Mouse (Mus musculus): Measurements from ENCODE around the gene Sec1. TPM values are rescaled to one million over a fixed set of nuclear protein-coding genes. Genes with fewer than 3 reads are reported as not detected.
A peak's percentile ranks its signal among the peaks of the same experiment; 100 is the strongest.

The Sec1 gene
- polyA plus RNA-seq, 1 experiment: 0.41 TPM

DNA sequence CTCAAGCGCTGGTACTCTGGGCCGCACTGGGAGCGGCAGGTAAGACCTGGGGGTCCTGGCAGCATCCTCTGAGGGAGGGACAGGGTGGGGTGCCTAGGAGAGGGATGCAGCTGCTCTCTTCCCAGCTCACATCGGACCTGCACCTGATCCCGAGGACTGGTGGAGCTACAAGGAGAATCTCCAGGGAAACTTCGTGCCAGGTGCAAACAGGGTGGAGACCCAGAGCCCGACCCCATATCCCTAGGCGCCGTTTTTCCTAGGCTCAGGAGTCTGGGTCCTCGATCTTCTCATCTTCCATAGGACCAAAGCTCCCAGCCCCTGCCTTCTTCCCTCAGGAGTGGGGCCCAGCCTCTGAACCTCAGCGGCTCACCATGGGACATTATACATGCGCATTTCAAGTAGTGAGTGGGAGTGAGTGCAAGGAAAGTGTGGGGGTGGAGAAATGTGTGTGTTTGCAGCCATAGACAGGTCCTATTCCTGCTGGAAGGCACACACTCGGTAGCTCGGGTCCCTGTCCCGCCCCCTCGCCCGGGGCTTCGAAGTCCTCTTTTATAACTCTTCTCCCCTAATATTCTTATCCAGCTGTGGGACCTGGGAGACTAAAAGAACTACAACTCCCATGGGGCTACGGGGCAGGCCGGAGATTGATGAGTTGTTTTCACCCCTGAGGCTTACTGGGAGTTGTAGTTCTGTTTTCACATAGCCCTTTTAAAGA lies 6.3 kb upstream of the Sec1 start:
- peaks cover 16% of the 10 kb centered on the region for H3K27me3 ChIP-seq (ENCODE audit: control insufficient read depth, insufficient read depth, insufficient read length)
- peak overlapping the region; percentile 69 for H3K4me2 ChIP-seq (ENCODE audit: low read depth)
- H3K36me3 ChIP-seq (ENCODE audit: control insufficient read depth, insufficient read depth): no peaks in the 10 kb centered on the region
- peak overlapping the region; percentile 8 for H3K4me3 ChIP-seq
- no peak overlapping the region for H3ac ChIP-seq (ENCODE audit: control insufficient read depth, insufficient read length)
- no peaks in the 10 kb centered on the region for H3K79me2 ChIP-seq (ENCODE audit: control insufficient read depth, insufficient read depth)
- TF ChIP-seq USF1 (IDR thresholded peaks at IDR 0.05; ENCODE audit: low read depth) (no peak), POLR2A (IDR thresholded peaks at IDR 0.05; ENCODE audit: insufficient read length, low read depth) (no peak), TCF3 (IDR thresholded peaks at IDR 0.05; ENCODE audit: insufficient read length, low read depth) (no peak), SRF (IDR thresholded peaks at IDR 0.05; ENCODE audit: control insufficient read depth, insufficient read length, low read depth) (no peak), REST (IDR thresholded peaks at IDR 0.05; ENCODE audit: insufficient read depth, insufficient read length) (no peak), MYOG (IDR thresholded peaks at IDR 0.05; ENCODE audit: control insufficient read depth in 1 of 3, insufficient read depth in 1 of 3, insufficient read length in 2 of 3, low read depth in 2 of 3) (no peak), TCF12 (IDR thresholded peaks at IDR 0.05; ENCODE audit: insufficient read depth, poor library complexity, severe bottlenecking) (no peak), E2F4 (IDR thresholded peaks at IDR 0.05; ENCODE audit: insufficient read depth) (no peak), MYOD1 (IDR thresholded peaks at IDR 0.05; ENCODE audit: control insufficient read depth in 1 of 3, insufficient read length in 2 of 3, low read depth in 2 of 3) (no peak), POLR2AphosphoS2 (IDR thresholded peaks at IDR 0.05; ENCODE audit: insufficient read length, low read depth) (no peak), MAX (IDR thresholded peaks at IDR 0.05; ENCODE audit: low read depth) (no peak), CEBPB (IDR thresholded peaks at IDR 0.05; ENCODE audit: insufficient read depth, poor library complexity, severe bottlenecking) (no peak)

DNA sequence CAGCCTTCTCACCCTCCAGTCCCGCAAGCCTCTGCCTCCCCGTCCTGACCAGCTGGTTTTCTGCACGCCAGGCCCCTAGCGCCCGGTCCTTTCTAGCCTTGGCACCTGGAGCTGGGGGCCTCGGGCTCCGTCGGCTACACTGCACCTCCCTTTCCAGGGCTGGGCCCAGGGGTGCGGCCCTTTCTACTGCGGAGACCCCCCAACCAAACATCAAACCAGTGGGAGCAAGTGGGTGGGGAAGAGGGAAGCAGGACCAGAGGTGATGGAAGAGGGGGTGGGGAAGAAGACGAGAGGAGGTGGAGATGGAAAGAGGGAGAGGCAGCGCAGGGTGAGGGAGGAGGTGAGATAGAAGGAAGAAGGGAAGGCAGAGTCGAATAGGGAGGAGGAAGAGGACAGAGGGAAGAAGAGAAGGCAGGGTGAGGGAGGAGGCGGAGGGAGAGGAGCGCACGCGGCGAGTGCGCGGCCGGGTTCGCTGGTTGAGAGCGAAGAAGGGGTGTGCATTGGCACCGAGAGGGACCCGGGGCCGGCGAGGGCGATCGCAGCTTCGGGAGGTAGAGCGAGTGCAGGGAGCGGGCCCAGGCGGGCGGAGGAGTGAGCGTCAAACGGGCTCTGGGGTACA lies 5.4 kb upstream of the Sec1 start, which contains the start of gene Car11:
Gene Car11 (plus strand): TSS at position 321 of the 619 bp plus-strand sequence.
- no peak for TF ChIP-seq MAX (IDR thresholded peaks at IDR 0.05; ENCODE audit: low read depth)
- TF ChIP-seq SRF (IDR thresholded peaks at IDR 0.05; ENCODE audit: control insufficient read depth, insufficient read length, low read depth): no peak
- no peak for TF ChIP-seq TCF12 (IDR thresholded peaks at IDR 0.05; ENCODE audit: insufficient read depth, poor library complexity, severe bottlenecking)
- no peak for TF ChIP-seq MYOG (IDR thresholded peaks at IDR 0.05; ENCODE audit: control insufficient read depth in 1 of 3, insufficient read depth in 1 of 3, insufficient read length in 2 of 3, low read depth in 2 of 3)
- peak within 1 kb of the TSS; percentile 69 for H3K4me2 ChIP-seq (ENCODE audit: low read depth)
- peak within 1 kb of the TSS; percentile 8 for H3K4me3 ChIP-seq
- H3K36me3 ChIP-seq (ENCODE audit: control insufficient read depth, insufficient read depth): no peaks in the 10 kb centered on the region
- H3K79me2 ChIP-seq (ENCODE audit: control insufficient read depth, insufficient read depth): no peaks in the 10 kb centered on the region
- H3K27me3 ChIP-seq (ENCODE audit: control insufficient read depth, insufficient read depth, insufficient read length): peaks cover 16% of the 10 kb centered on the region
- H3ac ChIP-seq (ENCODE audit: control insufficient read depth, insufficient read length): no peak within 1 kb of the TSS

DNA sequence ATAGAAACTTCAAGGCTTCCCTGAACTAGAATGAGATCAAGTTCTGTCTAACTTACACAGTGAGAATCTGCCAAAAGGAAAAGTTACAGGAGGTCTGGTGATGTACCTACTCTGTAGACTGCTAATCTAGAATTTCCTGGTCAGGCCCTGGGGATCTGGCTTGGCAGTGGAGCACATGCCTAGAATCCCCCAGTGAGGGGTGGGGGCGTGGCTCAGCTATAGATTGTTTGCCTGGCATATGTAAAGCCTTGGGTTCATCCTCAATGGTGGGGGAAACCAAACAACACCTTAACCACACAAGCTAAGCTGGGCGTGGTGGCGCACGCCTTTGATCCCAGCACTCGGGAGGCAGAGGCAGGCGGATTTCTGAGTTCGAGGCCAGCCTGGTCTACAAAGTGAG lies 3.7 kb upstream of the Sec1 start:
- H3K4me2 ChIP-seq (ENCODE audit: low read depth): no peak overlapping the region
- no peak overlapping the region for H3K4me3 ChIP-seq
- H3K36me3 ChIP-seq (ENCODE audit: control insufficient read depth, insufficient read depth): no peaks in the 10 kb centered on the region
- peaks cover 16% of the 10 kb centered on the region for H3K27me3 ChIP-seq (ENCODE audit: control insufficient read depth, insufficient read depth, insufficient read length)
- no peak for TF ChIP-seq TCF3 (IDR thresholded peaks at IDR 0.05; ENCODE audit: insufficient read length, low read depth)
- no peak for TF ChIP-seq TCF12 (IDR thresholded peaks at IDR 0.05; ENCODE audit: insufficient read depth, poor library complexity, severe bottlenecking)
- TF ChIP-seq SRF (IDR thresholded peaks at IDR 0.05; ENCODE audit: control insufficient read depth, insufficient read length, low read depth): no peak
- no peak for TF ChIP-seq CEBPB (IDR thresholded peaks at IDR 0.05; ENCODE audit: insufficient read depth, poor library complexity, severe bottlenecking)
- TF ChIP-seq POLR2AphosphoS2 (IDR thresholded peaks at IDR 0.05; ENCODE audit: insufficient read length, low read depth): no peak
- TF ChIP-seq USF1 (IDR thresholded peaks at IDR 0.05; ENCODE audit: low read depth): no peak
- no peak for TF ChIP-seq MAX (IDR thresholded peaks at IDR 0.05; ENCODE audit: low read depth)
- no peak for TF ChIP-seq POLR2A (IDR thresholded peaks at IDR 0.05; ENCODE audit: insufficient read length, low read depth)
- no peak for TF ChIP-seq MYOG (IDR thresholded peaks at IDR 0.05; ENCODE audit: control insufficient read depth in 1 of 3, insufficient read depth in 1 of 3, insufficient read length in 2 of 3, low read depth in 2 of 3)
- H3K79me2 ChIP-seq (ENCODE audit: control insufficient read depth, insufficient read depth): no peaks in the 10 kb centered on the region
- H3ac ChIP-seq (ENCODE audit: control insufficient read depth, insufficient read length): no peak overlapping the region

DNA sequence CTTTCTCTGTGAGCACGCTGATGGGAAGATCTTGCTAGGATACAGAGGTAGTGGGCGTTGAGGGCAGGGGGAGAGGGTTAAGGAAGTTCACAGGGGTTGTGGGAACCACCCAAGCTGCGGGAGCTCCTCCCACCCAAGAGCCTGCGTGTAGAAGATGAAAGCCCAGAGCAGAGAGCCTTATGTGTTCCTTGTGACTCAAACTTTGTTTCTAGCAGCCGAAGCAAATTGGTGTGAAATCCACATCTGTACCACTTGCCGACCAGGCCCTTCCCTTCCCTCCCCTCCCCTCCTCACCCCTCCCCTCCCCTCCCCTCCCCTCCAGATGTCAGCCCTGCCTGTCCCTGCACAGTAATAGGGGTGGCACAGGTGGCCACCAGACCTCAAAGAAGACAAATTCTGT lies 896 bp upstream of the Sec1 start:
- H3K79me2 ChIP-seq (ENCODE audit: control insufficient read depth, insufficient read depth): no peaks in the 10 kb centered on the region
- no peaks in the 10 kb centered on the region for H3K36me3 ChIP-seq (ENCODE audit: control insufficient read depth, insufficient read depth)
- no peak for TF ChIP-seq MAX (IDR thresholded peaks at IDR 0.05; ENCODE audit: low read depth)
- TF ChIP-seq SRF (IDR thresholded peaks at IDR 0.05; ENCODE audit: control insufficient read depth, insufficient read length, low read depth): no peak
- TF ChIP-seq REST (IDR thresholded peaks at IDR 0.05; ENCODE audit: insufficient read depth, insufficient read length): no peak
- TF ChIP-seq TCF12 (IDR thresholded peaks at IDR 0.05; ENCODE audit: insufficient read depth, poor library complexity, severe bottlenecking): no peak
- no peak for TF ChIP-seq POLR2A (IDR thresholded peaks at IDR 0.05; ENCODE audit: insufficient read length, low read depth)
- no peak for TF ChIP-seq POLR2AphosphoS2 (IDR thresholded peaks at IDR 0.05; ENCODE audit: insufficient read length, low read depth)
- no peak for TF ChIP-seq MYOG (IDR thresholded peaks at IDR 0.05; ENCODE audit: control insufficient read depth in 1 of 3, insufficient read depth in 1 of 3, insufficient read length in 2 of 3, low read depth in 2 of 3)
- TF ChIP-seq MYOD1 (IDR thresholded peaks at IDR 0.05; ENCODE audit: control insufficient read depth in 1 of 3, insufficient read length in 2 of 3, low read depth in 2 of 3): no peak
- no peak for TF ChIP-seq TCF3 (IDR thresholded peaks at IDR 0.05; ENCODE audit: insufficient read length, low read depth)
- TF ChIP-seq E2F4 (IDR thresholded peaks at IDR 0.05; ENCODE audit: insufficient read depth): no peak
- TF ChIP-seq CEBPB (IDR thresholded peaks at IDR 0.05; ENCODE audit: insufficient read depth, poor library complexity, severe bottlenecking): no peak
- no peak for TF ChIP-seq USF1 (IDR thresholded peaks at IDR 0.05; ENCODE audit: low read depth)
- H3K4me2 ChIP-seq (ENCODE audit: low read depth): no peak overlapping the region
- no peak overlapping the region for H3K4me3 ChIP-seq
- peaks cover 10% of the 10 kb centered on the region for H3K27me3 ChIP-seq (ENCODE audit: control insufficient read depth, insufficient read depth, insufficient read length)
- H3ac ChIP-seq (ENCODE audit: control insufficient read depth, insufficient read length): no peak overlapping the region

Data from myocyte (in vitro differentiated cells).